Mouse (Mus musculus): ENCODE results near the gene Gm20897. TPM values are rescaled to one million over a fixed set of nuclear protein-coding genes. Genes with fewer than 3 reads are reported as not detected.
"Not testable (repeated sequence)": the region's sequence is repeated elsewhere in the genome, so short reads cannot be mapped to it uniquely, and the experiment has no call there.

The Gm20897 gene
- polyA plus RNA-seq (2012; rRNA removed), result not detected in 2 replicates

DNA sequence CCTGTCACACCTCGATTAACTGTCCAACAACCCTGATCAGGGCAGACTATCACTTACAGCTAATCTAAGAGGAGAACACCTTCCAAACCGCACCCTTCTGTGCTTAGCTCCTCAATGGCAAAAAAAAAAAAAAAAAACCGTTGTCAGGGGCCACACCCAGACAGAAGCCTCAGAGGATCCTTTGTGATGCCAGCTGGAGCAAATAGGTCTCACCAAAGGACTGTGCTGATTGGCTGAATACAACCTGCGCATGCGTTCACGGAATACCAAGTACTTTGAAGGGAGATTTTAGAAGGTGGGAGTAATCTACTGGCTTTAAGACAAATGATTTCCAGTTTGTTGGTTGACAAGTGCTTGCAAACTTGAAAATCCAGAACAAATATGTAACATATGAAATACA lies at the start of gene Gm20897:
Gene Gm20897, minus strand, starts transcription at position 101 of the 400 bp plus-strand sequence.
- DNase-seq; H3K4me3 ChIP-seq (replicated peaks; ENCODE audit: extremely low read depth, low read depth, low read length); H3K4me1 ChIP-seq (ENCODE audit: control insufficient read depth, insufficient read depth, low read length): not testable (repeated sequence)
- WGBS, result no CpG with 5 or more reads among the region's 6 CpGs

Other genes starting within 250 kb of the Gm20897 start
- gene Gm21732, start 73.5 kb upstream of the Gm20897 start, polyA plus RNA-seq (2012; rRNA removed), result not detected in 2 replicates

Data from lung, adult 2 months (tissue).